Mouse (Mus musculus) cerebellum, adult 2 months (tissue): ENCODE results near the gene Agbl4.

Experiments used
- CTCF ChIP-seq: fragments of 200-500 bp; IDR thresholded peaks from 2 replicates; pipeline ENCODE4 v1.5.1; 2011; ENCODE audit warnings: low read depth, mild to moderate bottlenecking, control low read depth, low read length, moderate library complexity, borderline replicate concordance; ENCODE audit not compliant: insufficient read depth
- POLR2A ChIP-seq: fragments of 200-500 bp; IDR thresholded peaks from 2 replicates; pipeline ENCODE4 v1.6.1; 2011; ENCODE audit warnings: low read length, control low read depth, borderline replicate concordance; ENCODE audit not compliant: insufficient read depth

DNA sequence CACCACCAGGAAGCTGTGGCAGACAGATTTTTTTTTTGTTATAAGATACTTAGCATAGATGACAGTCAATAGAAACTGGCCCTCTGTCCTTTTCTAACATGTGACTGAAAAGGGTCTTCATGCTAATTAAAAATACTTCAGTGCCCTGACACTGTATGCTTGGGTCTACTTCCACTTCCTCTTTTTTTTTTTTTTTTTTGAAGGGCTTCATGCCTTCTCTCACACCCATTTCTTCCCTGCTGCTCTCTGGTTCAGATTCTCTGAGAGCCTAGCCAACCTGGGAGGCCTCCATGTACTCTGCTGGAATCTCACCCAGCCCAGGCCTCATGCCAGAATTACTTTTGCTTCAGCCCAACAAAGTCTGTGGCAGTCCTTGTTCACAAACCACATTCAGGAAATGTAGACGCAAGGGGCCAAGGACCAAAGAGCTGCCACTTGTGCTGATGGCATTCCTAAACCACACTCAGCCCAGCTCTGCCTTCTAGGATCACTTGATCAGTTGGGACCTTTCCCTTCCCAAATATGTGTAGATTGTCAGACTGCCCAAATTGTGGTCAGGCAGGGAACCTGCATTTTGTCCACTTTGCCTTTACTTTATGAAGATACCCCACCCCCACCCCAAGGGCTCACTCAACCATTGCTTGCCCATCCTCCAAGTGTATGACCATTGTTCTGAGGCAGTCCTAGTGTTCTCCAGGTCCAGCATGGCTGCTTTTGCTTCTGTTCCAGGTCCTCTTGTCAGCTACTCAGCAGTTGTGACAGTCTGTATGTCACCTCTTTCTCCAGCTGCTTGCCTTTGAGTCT is 1045.2 kb downstream of the Agbl4 start:
- TF ChIP-seq CTCF (no peak), POLR2A (no peak)
